Mouse (Mus musculus): ENCODE data around the gene Kcnk15. TPM values are rescaled to one million over a fixed set of nuclear protein-coding genes. Genes with fewer than 3 reads are reported as not detected.

Kcnk15 gene
- polyA plus RNA-seq, 1 experiment, result not detected

DNA sequence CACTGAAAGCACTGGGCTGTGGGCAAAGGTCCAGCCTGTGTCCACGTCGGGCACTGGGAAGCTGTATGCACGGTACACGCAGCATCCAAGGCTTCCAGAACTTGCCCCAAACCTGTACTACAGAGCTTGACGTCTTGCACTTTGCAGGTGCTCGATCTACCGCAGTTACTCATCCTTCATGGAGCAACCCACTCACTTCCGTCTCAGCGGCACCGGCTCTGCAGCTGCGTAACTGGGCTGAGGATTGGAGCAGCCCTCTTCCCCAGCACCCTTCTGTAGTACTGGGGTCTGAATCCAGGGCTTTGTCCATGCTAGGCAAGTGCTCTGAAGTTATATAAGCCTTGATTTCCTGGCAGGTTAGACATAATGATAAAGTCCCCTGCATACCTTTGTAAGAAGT, 37.8 kb downstream of the Kcnk15 start:
- no peaks in the 10 kb centered on the region for H3K79me2 ChIP-seq (ENCODE audit: control insufficient read depth, insufficient read depth)
- TF ChIP-seq MAX (IDR thresholded peaks at IDR 0.05) (no peak), USF1 (IDR thresholded peaks at IDR 0.05; ENCODE audit: low read depth) (no peak), CEBPB (IDR thresholded peaks at IDR 0.05; ENCODE audit: low read depth) (no peak), MYOD1 (IDR thresholded peaks at IDR 0.05; ENCODE audit: control insufficient read depth, insufficient read length, low read depth) (no peak)
- peaks cover 42% of the 10 kb centered on the region for H3K27me3 ChIP-seq (ENCODE audit: control insufficient read depth, insufficient read depth, insufficient read length)

GRCm38 (mm10) chr2:163893446-163894370, 40.3 kb downstream of the Kcnk15 start:
- no peaks in the 10 kb centered on the region for H3K79me3 ChIP-seq (ENCODE audit: low read depth)
- H3K36me3 ChIP-seq (ENCODE audit: control insufficient read depth, insufficient read depth), result no peaks in the 10 kb centered on the region
- H3K27me3 ChIP-seq (ENCODE audit: control insufficient read depth, insufficient read depth, insufficient read length), result peaks cover 45% of the 10 kb centered on the region
- no peak overlapping the region for H3ac ChIP-seq (ENCODE audit: control insufficient read depth, insufficient read length, low read depth)
- no peak overlapping the region for H3K4me3 ChIP-seq (ENCODE audit: insufficient read depth, poor library complexity, severe bottlenecking)
- no peak for TF ChIP-seq MYOG (IDR thresholded peaks at IDR 0.05; ENCODE audit: control insufficient read depth, extremely low read depth, insufficient read length)
- no peak for TF ChIP-seq CEBPB (IDR thresholded peaks at IDR 0.05; ENCODE audit: low read depth)
- TF ChIP-seq USF1 (IDR thresholded peaks at IDR 0.05; ENCODE audit: low read depth), result no peak
- TF ChIP-seq CTCF (IDR thresholded peaks at IDR 0.05; ENCODE audit: control insufficient read depth, insufficient read depth, insufficient read length), result no peak
- no peak for TF ChIP-seq FOSL1 (IDR thresholded peaks at IDR 0.05; ENCODE audit: insufficient read depth, low read length, poor library complexity, severe bottlenecking)
- TF ChIP-seq MYOD1 (IDR thresholded peaks at IDR 0.05; ENCODE audit: control insufficient read depth, insufficient read length, low read depth), result no peak
- no peak for TF ChIP-seq MAX (IDR thresholded peaks at IDR 0.05)
- no peaks in the 10 kb centered on the region for H3K79me2 ChIP-seq (ENCODE audit: control insufficient read depth, insufficient read depth)

More for the DNA sequence above, 37.8 kb downstream of the Kcnk15 start:
- Histone ChIP-seq H3K79me3 (ENCODE audit: low read depth) (no peaks in the 10 kb centered on the region), H3ac (ENCODE audit: control insufficient read depth, insufficient read length, low read depth) (no peak overlapping the region), H3K36me3 (ENCODE audit: control insufficient read depth, insufficient read depth) (no peaks in the 10 kb centered on the region), H3K4me3 (ENCODE audit: insufficient read depth, poor library complexity, severe bottlenecking) (no peak overlapping the region)

- no peak for TF ChIP-seq MYOD1 (IDR thresholded peaks at IDR 0.05; ENCODE audit: control insufficient read depth, insufficient read length, low read depth)
- TF ChIP-seq MYOG (IDR thresholded peaks at IDR 0.05; ENCODE audit: control insufficient read depth, extremely low read depth, insufficient read length), result no peak
- no peak for TF ChIP-seq USF1 (IDR thresholded peaks at IDR 0.05; ENCODE audit: low read depth)
- no peak for TF ChIP-seq FOSL1 (IDR thresholded peaks at IDR 0.05; ENCODE audit: insufficient read depth, low read length, poor library complexity, severe bottlenecking)
- TF ChIP-seq CEBPB (IDR thresholded peaks at IDR 0.05; ENCODE audit: low read depth), result no peak
- no peak for TF ChIP-seq MAX (IDR thresholded peaks at IDR 0.05)
- TF ChIP-seq CTCF (IDR thresholded peaks at IDR 0.05; ENCODE audit: control insufficient read depth, insufficient read depth, insufficient read length), result no peak
- no peak overlapping the region for H3K4me3 ChIP-seq (ENCODE audit: insufficient read depth, poor library complexity, severe bottlenecking)
- H3K36me3 ChIP-seq (ENCODE audit: control insufficient read depth, insufficient read depth), result no peaks in the 10 kb centered on the region
- H3ac ChIP-seq (ENCODE audit: control insufficient read depth, insufficient read length, low read depth), result no peak overlapping the region
- no peaks in the 10 kb centered on the region for H3K79me2 ChIP-seq (ENCODE audit: control insufficient read depth, insufficient read depth)
- H3K79me3 ChIP-seq (ENCODE audit: low read depth), result no peaks in the 10 kb centered on the region
- H3K27me3 ChIP-seq (ENCODE audit: control insufficient read depth, insufficient read depth, insufficient read length), result peaks cover 59% of the 10 kb centered on the region
Observed at GRCm38 (mm10) chr2:163895156-163895555, 41.7 kb downstream of the Kcnk15 start.

- Histone ChIP-seq H3K79me2 (ENCODE audit: control insufficient read depth, insufficient read depth) (no peaks in the 10 kb centered on the region), H3K4me3 (ENCODE audit: insufficient read depth, poor library complexity, severe bottlenecking) (no peak overlapping the region), H3K36me3 (ENCODE audit: control insufficient read depth, insufficient read depth) (no peaks in the 10 kb centered on the region), H3K79me3 (ENCODE audit: low read depth) (no peaks in the 10 kb centered on the region), H3K27me3 (ENCODE audit: control insufficient read depth, insufficient read depth, insufficient read length) (peaks cover 69% of the 10 kb centered on the region), H3ac (ENCODE audit: control insufficient read depth, insufficient read length, low read depth) (no peak overlapping the region)
- TF ChIP-seq CTCF (IDR thresholded peaks at IDR 0.05; ENCODE audit: control insufficient read depth, insufficient read depth, insufficient read length), result no peak
Observed at GRCm38 (mm10) chr2:163897026-163897425, 43.6 kb downstream of the Kcnk15 start.

- Histone ChIP-seq H3ac (ENCODE audit: control insufficient read depth, insufficient read length, low read depth) (no peak overlapping the region), H3K79me2 (ENCODE audit: control insufficient read depth, insufficient read depth) (no peaks in the 10 kb centered on the region), H3K36me3 (ENCODE audit: control insufficient read depth, insufficient read depth) (no peaks in the 10 kb centered on the region), H3K79me3 (ENCODE audit: low read depth) (no peaks in the 10 kb centered on the region), H3K27me3 (ENCODE audit: control insufficient read depth, insufficient read depth, insufficient read length) (peaks cover 74% of the 10 kb centered on the region), H3K4me3 (ENCODE audit: insufficient read depth, poor library complexity, severe bottlenecking) (no peak overlapping the region)
- no peak for TF ChIP-seq MYOG (IDR thresholded peaks at IDR 0.05; ENCODE audit: control insufficient read depth, extremely low read depth, insufficient read length)
- no peak for TF ChIP-seq USF1 (IDR thresholded peaks at IDR 0.05; ENCODE audit: low read depth)
- no peak for TF ChIP-seq FOSL1 (IDR thresholded peaks at IDR 0.05; ENCODE audit: insufficient read depth, low read length, poor library complexity, severe bottlenecking)
- no peak for TF ChIP-seq CTCF (IDR thresholded peaks at IDR 0.05; ENCODE audit: control insufficient read depth, insufficient read depth, insufficient read length)
- TF ChIP-seq MYOD1 (IDR thresholded peaks at IDR 0.05; ENCODE audit: control insufficient read depth, insufficient read length, low read depth), result no peak
- no peak for TF ChIP-seq MAX (IDR thresholded peaks at IDR 0.05)
- no peak for TF ChIP-seq CEBPB (IDR thresholded peaks at IDR 0.05; ENCODE audit: low read depth)
Observed at GRCm38 (mm10) chr2:163897988-163898535, 44.6 kb downstream of the Kcnk15 start.
